Mouse (Mus musculus) cortical plate, adult 2 months (tissue): ENCODE measurements around the gene Abce1.
A peak's percentile ranks its signal among the peaks of the same experiment; 100 is the strongest.

Source experiments
- CTCF ChIP-seq: fragments of 200-500 bp; IDR thresholded peaks from 2 replicates; pipeline ENCODE4 v1.5.1; 2011; ENCODE audit warnings: mild to moderate bottlenecking, control low read depth, low read length; ENCODE audit not compliant: insufficient read depth; ENCODE audit errors: extremely low read depth
- POLR2A ChIP-seq: fragments of 200-500 bp; IDR thresholded peaks from 2 replicates; pipeline ENCODE4 v1.6.1; 2011; ENCODE audit warnings: mild to moderate bottlenecking, low read length, control low read depth; ENCODE audit not compliant: insufficient read depth; ENCODE audit errors: extremely low read depth

- no peak for TF ChIP-seq POLR2A
- TF ChIP-seq CTCF = peak; percentile 57
These were observed 22.8 kb upstream of the Abce1 start for GRCm38 (mm10) chr8:79734304-79734703.
